Mouse (Mus musculus): ENCODE measurements at regions not wholly inside any gene's neighbourhood (a gene's known extent, or its start where the extent isn't known, plus 50 kb on each side); places are given as distances from the start of the nearest gene placed in this dataset.
A peak's percentile ranks its signal among the peaks of the same experiment; 100 is the strongest.

- DNase-seq, result no peak
Measured at GRCm38 (mm10) chr8:113250264-113250663, 385.1 kb upstream of the Mon1b start.

GRCm38 (mm10) chr8:113254076-113254475, 381.3 kb upstream of the Mon1b start:
- DNase-seq, result no peak

- DNase-seq, result no peak
Measured at GRCm38 (mm10) chr8:113259477-113259876, 375.9 kb upstream of the Mon1b start.

- no peak for DNase-seq
Measured at GRCm38 (mm10) chr8:113263296-113263695, 372.1 kb upstream of the Mon1b start.

GRCm38 (mm10) chr8:113271262-113271661, 364.1 kb upstream of the Mon1b start:
- DNase-seq, result no peak

GRCm38 (mm10) chr8:113300273-113300843, 335.0 kb upstream of the Mon1b start:
- DNase-seq, result no peak

GRCm38 (mm10) chr8:113303426-113303825, 332.0 kb upstream of the Mon1b start:
- no peak for DNase-seq

GRCm38 (mm10) chr8:113317169-113317568, 318.2 kb upstream of the Mon1b start:
- DNase-seq, result no peak

GRCm38 (mm10) chr8:113331576-113331975, 303.8 kb upstream of the Mon1b start:
- no peak for DNase-seq

GRCm38 (mm10) chr8:113341306-113341705, 294.1 kb upstream of the Mon1b start:
- peak in 1 of 2 experiments; percentile 3 for DNase-seq

- no peak for DNase-seq
Measured at GRCm38 (mm10) chr8:113361900-113362299, 273.5 kb upstream of the Mon1b start.

GRCm38 (mm10) chr8:113364181-113364580, 271.2 kb upstream of the Mon1b start:
- no peak for DNase-seq

- DNase-seq, result no peak
Measured at GRCm38 (mm10) chr8:113383517-113383916, 251.9 kb upstream of the Mon1b start.

GRCm38 (mm10) chr8:113383974-113384373, 251.4 kb upstream of the Mon1b start:
- DNase-seq, result no peak

GRCm38 (mm10) chr8:113389504-113389903, 245.9 kb upstream of the Mon1b start:
- DNase-seq, result no peak

- no peak for DNase-seq
Measured at GRCm38 (mm10) chr8:113390038-113390437, 245.3 kb upstream of the Mon1b start.

- no peak for DNase-seq
Measured at GRCm38 (mm10) chr8:113394319-113394718, 241.1 kb upstream of the Mon1b start.

- no peak for DNase-seq
Measured at GRCm38 (mm10) chr8:113405158-113405557, 230.2 kb upstream of the Mon1b start.

- DNase-seq, result no peak
Measured at GRCm38 (mm10) chr8:113419352-113419751, 216.0 kb upstream of the Mon1b start.

- no peak for DNase-seq
Measured at GRCm38 (mm10) chr8:113422651-113423050, 212.7 kb upstream of the Mon1b start.

- DNase-seq, result no peak
Measured at GRCm38 (mm10) chr8:113439088-113439487, 196.3 kb upstream of the Mon1b start.

- DNase-seq, result no peak
Measured at GRCm38 (mm10) chr8:113454022-113454421, 181.4 kb upstream of the Mon1b start.

- DNase-seq, result no peak
Measured at GRCm38 (mm10) chr8:113464625-113465024, 170.8 kb upstream of the Mon1b start.

GRCm38 (mm10) chr8:113465156-113465555, 170.2 kb upstream of the Mon1b start:
- DNase-seq, result no peak

GRCm38 (mm10) chr8:113466683-113467082, 168.7 kb upstream of the Mon1b start:
- no peak for DNase-seq
